Mouse (Mus musculus) MEL (cell line): ENCODE measurements around the gene Acvrl1. TPM values are rescaled to one million over a fixed set of nuclear protein-coding genes. Genes with fewer than 3 reads are reported as not detected.

Experiments used
- DNase-seq: peaks from one replicate; pipeline ENCODE4 v3.0.0; 2011; ENCODE audit warnings: low read depth, low spot score
- H3K27ac ChIP-seq: 2 replicates; pipeline ENCODE4 v1.5.1; 2012; ENCODE audit warnings: low read depth, mild to moderate bottlenecking, control low read depth, low read length, moderate library complexity; ENCODE audit not compliant: control insufficient read depth
- H3K27me3 ChIP-seq, 2 experiments: fragments of 150-350 bp in 1 of 2; sonication (generic) in 1 of 2; 2 replicates each; pipeline ENCODE4 v1.6.1; 2012; ENCODE audit warnings: low read length in 2 of 2, mild to moderate bottlenecking in 2 of 2, improper control_type of control experiment in 1 of 2, moderate library complexity in 1 of 2; ENCODE audit not compliant: insufficient read depth in 2 of 2, control insufficient read depth in 1 of 2
- H3K36me3 ChIP-seq, 2 experiments: 2 replicates each; pipeline ENCODE4 v1.6.1; 2012 to 2014; ENCODE audit warnings: low read length in 2 of 2, improper control_type of control experiment in 1 of 2, inconsistent platforms in 1 of 2, mild to moderate bottlenecking in 1 of 2; ENCODE audit not compliant: insufficient read depth in 2 of 2, control insufficient read depth in 1 of 2
- H3K4me1 ChIP-seq, 2 experiments: fragments of 150-350 bp in 1 of 2; sonication (generic) in 1 of 2; 2 replicates each; pipeline ENCODE4 v1.6.1; 2012; ENCODE audit warnings: low read length in 2 of 2, improper control_type of control experiment in 1 of 2, mild to moderate bottlenecking in 1 of 2; ENCODE audit not compliant: insufficient read depth in 2 of 2, control insufficient read depth in 1 of 2
- H3K4me3 ChIP-seq, 2 experiments: fragments of 150-350 bp in 1 of 2; sonication (generic) in 1 of 2; 2 replicates each; pipeline ENCODE4 v1.5.1; 2012; ENCODE audit warnings: low read depth in 2 of 2, low read length in 2 of 2, mild to moderate bottlenecking in 2 of 2, moderate library complexity in 2 of 2, control low read depth in 1 of 2, improper control_type of control experiment in 1 of 2; ENCODE audit not compliant: control insufficient read depth in 1 of 2, insufficient read depth in 1 of 2
- H3K79me2 ChIP-seq: 2 replicates; pipeline ENCODE4 v1.6.1; 2012; ENCODE audit warnings: mild to moderate bottlenecking, low read length, moderate library complexity; ENCODE audit not compliant: control insufficient read depth, poor library complexity, insufficient read depth
- H3K9ac ChIP-seq: 2 replicates; pipeline ENCODE4 v1.6.1; 2012; ENCODE audit warnings: low read depth, mild to moderate bottlenecking, control low read depth, low read length, moderate library complexity; ENCODE audit not compliant: control insufficient read depth, poor library complexity, severe bottlenecking
- H3K9me3 ChIP-seq: fragments of 150-350 bp; sonication (generic); replicated peaks from 2 replicates; pipeline ENCODE4 v1.6.1; 2012; ENCODE audit warnings: mild to moderate bottlenecking, low read length, improper control_type of control experiment, moderate library complexity; ENCODE audit not compliant: insufficient read depth
- BHLHE40 ChIP-seq: IDR thresholded peaks from 2 replicates; pipeline ENCODE4 v1.6.1; 2012; ENCODE audit warnings: low read depth, mild to moderate bottlenecking, inconsistent platforms, low read length, improper control_type of control experiment, borderline replicate concordance
- E2F4 ChIP-seq: IDR thresholded peaks from 2 replicates; pipeline ENCODE4 v1.6.1; 2011; ENCODE audit warnings: low read depth, low read length, improper control_type of control experiment, borderline replicate concordance
- GATA1 ChIP-seq: IDR thresholded peaks from 2 replicates; pipeline ENCODE4 v1.6.1; 2011; ENCODE audit warnings: low read depth, low read length, improper control_type of control experiment
- HCFC1 ChIP-seq: IDR thresholded peaks from 2 replicates; pipeline ENCODE4 v1.6.1; 2012; ENCODE audit warnings: low read depth, mild to moderate bottlenecking, inconsistent platforms, low read length, improper control_type of control experiment, moderate library complexity
- JUND ChIP-seq: IDR thresholded peaks from 2 replicates; pipeline ENCODE4 v1.6.1; 2011; ENCODE audit warnings: low read depth, mild to moderate bottlenecking, improper control_type of control experiment, low read length
- MAFK ChIP-seq: IDR thresholded peaks from 2 replicates; pipeline ENCODE4 v1.6.1; 2011; ENCODE audit warnings: low read depth, mild to moderate bottlenecking, low read length, improper control_type of control experiment, borderline replicate concordance
- MAX ChIP-seq: IDR thresholded peaks from 2 replicates; pipeline ENCODE4 v1.6.1; 2011; ENCODE audit warnings: low read length, improper control_type of control experiment
- MXI1 ChIP-seq: IDR thresholded peaks from 2 replicates; pipeline ENCODE4 v1.6.1; 2011; ENCODE audit warnings: mild to moderate bottlenecking, low read depth, low read length, improper control_type of control experiment
- MYB ChIP-seq: IDR thresholded peaks from 2 replicates; pipeline ENCODE4 v1.6.1; 2011; ENCODE audit warnings: mild to moderate bottlenecking, low read depth, low read length, improper control_type of control experiment
- NELFE ChIP-seq: IDR thresholded peaks from 2 replicates; pipeline ENCODE4 v1.6.1; 2011; ENCODE audit warnings: low read depth, low read length, improper control_type of control experiment
- POLR2A ChIP-seq, 2 experiments: IDR thresholded peaks; 2 replicates each; pipeline ENCODE4 v1.6.1; 2011 to 2012; ENCODE audit warnings: low read length in 2 of 2, mild to moderate bottlenecking in 2 of 2, control low read depth in 1 of 2, improper control_type of control experiment in 1 of 2, low read depth in 1 of 2, moderate library complexity in 1 of 2; ENCODE audit not compliant: control insufficient read depth in 1 of 2, insufficient read depth in 1 of 2, poor library complexity in 1 of 2
- POLR2AphosphoS2 ChIP-seq: IDR thresholded peaks from 2 replicates; pipeline ENCODE4 v1.6.1; 2011; ENCODE audit warnings: low read length, improper control_type of control experiment
- SIN3A ChIP-seq: IDR thresholded peaks from 2 replicates; pipeline ENCODE4 v1.6.1; 2012; ENCODE audit warnings: low read length, improper control_type of control experiment, inconsistent platforms
- TCF12 ChIP-seq: IDR thresholded peaks from 2 replicates; pipeline ENCODE4 v1.6.1; 2014; ENCODE audit warnings: low read depth, mild to moderate bottlenecking, inconsistent platforms, low read length, improper control_type of control experiment, moderate library complexity
- ZC3H11A ChIP-seq: IDR thresholded peaks from 2 replicates; pipeline ENCODE4 v1.6.1; 2012; ENCODE audit warnings: low read depth, mild to moderate bottlenecking, inconsistent platforms, low read length, improper control_type of control experiment
- ZKSCAN1 ChIP-seq: IDR thresholded peaks from 2 replicates; pipeline ENCODE4 v1.6.1; 2012; ENCODE audit warnings: low read depth, mild to moderate bottlenecking, inconsistent platforms, low read length, improper control_type of control experiment, moderate library complexity
- ZMIZ1 ChIP-seq: IDR thresholded peaks from 2 replicates; pipeline ENCODE4 v1.6.1; 2012; ENCODE audit warnings: low read depth, mild to moderate bottlenecking, inconsistent platforms, low read length, improper control_type of control experiment, moderate library complexity
- polyA plus RNA-seq, 2 experiments: library from polyadenylated mRNA; stranded (reverse) in 1 of 2; unstranded in 1 of 2; fragments of >175 nt in 1 of 2; fragments of >200 nt in 1 of 2; gene quantifications; 2 replicates each; pipeline versions ENCODE4 v1.2.1 to v1.2.4; 2012; ENCODE audit warnings: low replicate concordance in 2 of 2, low read depth in 1 of 2; ENCODE audit not compliant: insufficient read length in 2 of 2, insufficient read depth in 1 of 2, missing spikeins in 1 of 2
- total RNA-seq: library from RNA; depleted of rRNA; stranded (reverse); fragments of 300-350 nt; gene quantifications from 2 replicates; pipeline ENCODE4 v1.2.3, GENCODE M21; 2012

Acvrl1 gene
- total and polyA plus RNA-seq, 3 experiments: 0.08 to 0.18 TPM; not detected in 1

- H3K9me3 ChIP-seq: no peaks in the 10 kb centered on the region
- no peak for TF ChIP-seq SIN3A
- no peak for TF ChIP-seq E2F4
- TF ChIP-seq POLR2AphosphoS2: no peak
- TF ChIP-seq JUND: no peak
- TF ChIP-seq ZMIZ1: no peak
- no peak for TF ChIP-seq ZKSCAN1
- TF ChIP-seq MYB: no peak
- TF ChIP-seq BHLHE40: no peak
- no peak for TF ChIP-seq MAX
- no peak for TF ChIP-seq HCFC1
- no peak for TF ChIP-seq TCF12
- no peak for TF ChIP-seq GATA1
- TF ChIP-seq POLR2A (IDR thresholded peaks at IDR 0.05; ENCODE audit: control insufficient read depth in 1 of 2, insufficient read depth in 1 of 2, low read depth in 1 of 2, low read length in 2 of 2, poor library complexity in 1 of 2): no peak
- no peak for TF ChIP-seq MXI1
- TF ChIP-seq MAFK: no peak
- no peak for TF ChIP-seq ZC3H11A
- TF ChIP-seq NELFE: no peak
- H3K27ac ChIP-seq: no peak overlapping the region
- DNase-seq: no peak
- H3K9ac ChIP-seq: no peak overlapping the region
- no peak overlapping the region for H3K4me3 ChIP-seq
- H3K79me2 ChIP-seq: no peaks in the 10 kb centered on the region
- H3K36me3 ChIP-seq: no peaks in the 10 kb centered on the region
- no peaks in the 10 kb centered on the region for H3K4me1 ChIP-seq
- peaks cover 0 to 6% of the 10 kb centered on the region in 2 experiments; a peak in 2 of 4 replicates for H3K27me3 ChIP-seq
Measured at GRCm38 (mm10) chr15:101092829-101093648, 35.3 kb upstream of the Acvrl1 start.

- Histone ChIP-seq H3K79me2 (no peaks in the 10 kb centered on the region), H3K4me3 (no peak overlapping the region), H3K27me3 (peaks cover 0 to 6% of the 10 kb centered on the region in 2 experiments; a peak in 2 of 4 replicates), H3K4me1 (no peaks in the 10 kb centered on the region), H3K9ac (no peak overlapping the region), H3K36me3 (no peaks in the 10 kb centered on the region), H3K9me3 (no peaks in the 10 kb centered on the region), H3K27ac (no peak overlapping the region)
- TF ChIP-seq ZC3H11A: no peak
- no peak for DNase-seq
Measured at GRCm38 (mm10) chr15:101093988-101094387, 34.3 kb upstream of the Acvrl1 start.
